Mouse (Mus musculus): Measurements from ENCODE around the gene Minar1. TPM values are rescaled to one million over a fixed set of nuclear protein-coding genes. Genes with fewer than 3 reads are reported as not detected.

The Minar1 gene
- polyA plus RNA-seq, 1 experiment, result 0.11 TPM

Other genes with a start within 250 kb of the Minar1 start
- gene Tmed3, start 81.9 kb upstream of the Minar1 start, polyA plus RNA-seq (2012; rRNA removed), result 485 and 507 TPM in 2 replicates
- 0.03 TPM in 1 of 2 replicates, not detected in the other for gene Ankrd34c, start 115.3 kb upstream of the Minar1 start, polyA plus RNA-seq (2012; rRNA removed)

All from gonadal fat pad, adult 2 months (tissue).